Mouse (Mus musculus): Measurements from ENCODE around the gene Tgds. TPM values are rescaled to one million over a fixed set of nuclear protein-coding genes. Genes with fewer than 3 reads are reported as not detected.
"Not testable (repeated sequence)": the region's sequence is repeated elsewhere in the genome, so short reads cannot be mapped to it uniquely, and the experiment has no call there.

Gene Tgds
- polyA plus RNA-seq, 1 experiment from 2014 or later = 23.4 TPM

GRCm38 (mm10) chr14:118131472-118131871, 1.1 kb downstream of the Tgds start:
- H3K27me3 ChIP-seq = no peaks in the 10 kb centered on the region
- peaks cover 21% of the 10 kb centered on the region for H3K4me1 ChIP-seq
- H3K4me3 ChIP-seq = peak overlapping the region; percentile 68
- peaks cover 14% of the 10 kb centered on the region for H3K36me3 ChIP-seq
- no peak for ATAC-seq (replicated peaks)
- no peak overlapping the region for H3K9ac ChIP-seq (replicated peaks)
- WGBS = 81% methylated on average over 7 of the region's 7 CpGs
- H3K9me3 ChIP-seq = no peaks in the 10 kb centered on the region
- peak overlapping the region; percentile 79 for H3K4me2 ChIP-seq (replicated peaks)
- no peak overlapping the region for H3K27ac ChIP-seq (replicated peaks)

- 92% methylated on average over 5 of the region's 5 CpGs for WGBS
- peaks cover 30% of the 10 kb centered on the region for H3K36me3 ChIP-seq
- no peak for ATAC-seq (replicated peaks)
- H3K4me3 ChIP-seq = no peak overlapping the region
- H3K9me3 ChIP-seq = no peaks in the 10 kb centered on the region
- H3K27me3 ChIP-seq = no peaks in the 10 kb centered on the region
- H3K27ac ChIP-seq (replicated peaks) = no peak overlapping the region
- no peak overlapping the region for H3K4me2 ChIP-seq (replicated peaks)
- H3K4me1 ChIP-seq = peaks cover 5% of the 10 kb centered on the region
- H3K9ac ChIP-seq (replicated peaks) = no peak overlapping the region
These were observed 6.3 kb downstream of the Tgds start for GRCm38 (mm10) chr14:118126301-118126700.

- Histone ChIP-seq H3K4me2 (replicated peaks) (no peak overlapping the region), H3K9ac (replicated peaks) (no peak overlapping the region), H3K27me3 (no peaks in the 10 kb centered on the region), H3K36me3 (peaks cover 41% of the 10 kb centered on the region), H3K4me1 (no peaks in the 10 kb centered on the region), H3K4me3 (no peak overlapping the region), H3K9me3 (no peaks in the 10 kb centered on the region), H3K27ac (replicated peaks) (no peak overlapping the region)
- 89% methylated on average over 4 of the region's 4 CpGs for WGBS
- no peak for ATAC-seq (replicated peaks)
These were observed 7.8 kb downstream of the Tgds start for GRCm38 (mm10) chr14:118124771-118125170.

GRCm38 (mm10) chr14:118124129-118124528, 8.4 kb downstream of the Tgds start:
- peaks cover 47% of the 10 kb centered on the region for H3K36me3 ChIP-seq
- no peak for ATAC-seq (replicated peaks)

GRCm38 (mm10) chr14:118113116-118113515, 19.4 kb downstream of the Tgds start:
- Histone ChIP-seq H3K4me1 (no peaks in the 10 kb centered on the region), H3K36me3 (peaks cover 62% of the 10 kb centered on the region), H3K27me3 (no peaks in the 10 kb centered on the region), H3K4me3 (no peak overlapping the region), H3K9me3 (no peaks in the 10 kb centered on the region), H3K27ac (replicated peaks) (no peak overlapping the region), H3K9ac (replicated peaks) (no peak overlapping the region), H3K4me2 (replicated peaks) (no peak overlapping the region)
- 94% methylated on average over 6 of the region's 6 CpGs for WGBS
- ATAC-seq (replicated peaks) = no peak

More at GRCm38 (mm10) chr14:118124129-118124528, 8.4 kb downstream of the Tgds start:
- Histone ChIP-seq H3K4me1 (no peaks in the 10 kb centered on the region), H3K4me3 (no peak overlapping the region), H3K27me3 (no peaks in the 10 kb centered on the region), H3K4me2 (replicated peaks) (no peak overlapping the region), H3K9ac (replicated peaks) (no peak overlapping the region), H3K27ac (replicated peaks) (no peak overlapping the region), H3K9me3 (no peaks in the 10 kb centered on the region)
- WGBS = 88% methylated on average over 5 of the region's 5 CpGs

GRCm38 (mm10) chr14:118107479-118107878, 25.1 kb downstream of the Tgds start:
- not testable (repeated sequence) for H3K9ac ChIP-seq (replicated peaks); H3K4me2 ChIP-seq (replicated peaks); H3K4me3 ChIP-seq; H3K4me1 ChIP-seq; ATAC-seq (replicated peaks); H3K27me3 ChIP-seq; H3K9me3 ChIP-seq; H3K27ac ChIP-seq (replicated peaks)
- 89% methylated on average over 2 of the region's 2 CpGs for WGBS
- peaks cover 13% of the 10 kb centered on the region for H3K36me3 ChIP-seq

GRCm38 (mm10) chr14:118101227-118101990, 31.1 kb downstream of the Tgds start:
- Histone ChIP-seq H3K4me3 (no peak overlapping the region), H3K36me3 (no peaks in the 10 kb centered on the region), H3K4me1 (no peaks in the 10 kb centered on the region), H3K27ac (replicated peaks) (no peak overlapping the region), H3K4me2 (replicated peaks) (no peak overlapping the region), H3K9me3 (no peaks in the 10 kb centered on the region), H3K9ac (replicated peaks) (no peak overlapping the region), H3K27me3 (no peaks in the 10 kb centered on the region)
- WGBS = 85% methylated on average over 14 of the region's 14 CpGs
- ATAC-seq (replicated peaks) = no peak

- H3K4me2 ChIP-seq (replicated peaks) = no peak overlapping the region
- H3K9me3 ChIP-seq = no peaks in the 10 kb centered on the region
- no peak for ATAC-seq (replicated peaks)
- H3K4me1 ChIP-seq = no peaks in the 10 kb centered on the region
- H3K27ac ChIP-seq (replicated peaks) = no peak overlapping the region
- no peaks in the 10 kb centered on the region for H3K27me3 ChIP-seq
- no peak overlapping the region for H3K4me3 ChIP-seq
- H3K36me3 ChIP-seq = no peaks in the 10 kb centered on the region
- no peak overlapping the region for H3K9ac ChIP-seq (replicated peaks)
- WGBS = 77% methylated on average over 2 of the region's 2 CpGs
These were observed 34.3 kb downstream of the Tgds start for GRCm38 (mm10) chr14:118098265-118098664.

- H3K27ac ChIP-seq (replicated peaks) = no peak overlapping the region; the same call in none of the 2 replicates
- peak overlapping the region; percentile 67 for H3K9ac ChIP-seq (replicated peaks)
- peak overlapping the region; percentile 67 for H3K4me2 ChIP-seq (replicated peaks)
- no peaks in the 10 kb centered on the region for H3K9me3 ChIP-seq
- H3K27me3 ChIP-seq = no peaks in the 10 kb centered on the region
- ATAC-seq (replicated peaks) = peak; percentile 65
- no peaks in the 10 kb centered on the region for H3K36me3 ChIP-seq
- H3K4me1 ChIP-seq = peaks cover 11% of the 10 kb centered on the region
- H3K4me3 ChIP-seq = peak overlapping the region; percentile 78
- WGBS = under 1% methylated on average over 18 of the region's 18 CpGs
These were observed 42.7 kb downstream of the Tgds start for GRCm38 (mm10) chr14:118089806-118090392.

GRCm38 (mm10) chr14:118089215-118089805, 43.2 kb downstream of the Tgds start:
- Histone ChIP-seq H3K4me2 (replicated peaks) (peak overlapping the region; percentile 67), H3K9ac (replicated peaks) (peak overlapping the region; percentile 67), H3K27me3 (no peaks in the 10 kb centered on the region), H3K4me3 (peak overlapping the region; percentile 78), H3K4me1 (peaks cover 11% of the 10 kb centered on the region), H3K27ac (replicated peaks) (peak overlapping the region; percentile 70), H3K36me3 (no peaks in the 10 kb centered on the region), H3K9me3 (no peaks in the 10 kb centered on the region)
- under 1% methylated on average over 44 of the region's 44 CpGs for WGBS
- ATAC-seq (replicated peaks) = peak; percentile 86

- H3K36me3 ChIP-seq = no peaks in the 10 kb centered on the region
- H3K4me2 ChIP-seq (replicated peaks) = peak overlapping the region; percentile 67
- H3K27ac ChIP-seq (replicated peaks) = peak overlapping the region; percentile 70
- peaks cover 11% of the 10 kb centered on the region for H3K4me1 ChIP-seq
- peak; percentile 55 for ATAC-seq (replicated peaks)
- H3K27me3 ChIP-seq = no peaks in the 10 kb centered on the region
- H3K4me3 ChIP-seq = peak overlapping the region; percentile 78
- no peaks in the 10 kb centered on the region for H3K9me3 ChIP-seq
- 2% methylated on average over 22 of the region's 22 CpGs for WGBS
- H3K9ac ChIP-seq (replicated peaks) = peak overlapping the region; percentile 67
These were observed 43.9 kb downstream of the Tgds start for GRCm38 (mm10) chr14:118088437-118089207.

Data from forebrain, embryonic 15.5 days (tissue).